Mouse (Mus musculus) hindbrain, embryonic 16.5 days (tissue): ENCODE results near the gene Akr7a5. TPM values are rescaled to one million over a fixed set of nuclear protein-coding genes. Genes with fewer than 3 reads are reported as not detected.

ENCODE experiments used
- ATAC-seq: fragments of 200-750 bp; cut with Nextera tagmentation; 2 replicates; pipeline ENCODE4 v1.8.0; 2017; ENCODE audit warnings: moderate TSS enrichment, moderate library complexity
- H3K27ac ChIP-seq: fragments of 300-500 bp; sonication (generic); 2 replicates; pipeline ENCODE4 v1.5.1; 2014; ENCODE audit warnings: low read depth, mild to moderate bottlenecking, control low read depth, low read length, moderate library complexity
- H3K27me3 ChIP-seq: fragments of 300-500 bp; sonication (generic); replicated peaks from 2 replicates; pipeline ENCODE4 v1.6.1; 2014; ENCODE audit warnings: low read length; ENCODE audit not compliant: control insufficient read depth, insufficient read depth
- H3K36me3 ChIP-seq: fragments of 300-500 bp; sonication (generic); 2 replicates; pipeline ENCODE4 v1.6.1; 2014; ENCODE audit warnings: mild to moderate bottlenecking, low read length, moderate library complexity, mixed read lengths; ENCODE audit not compliant: control insufficient read depth, insufficient read depth
- H3K4me1 ChIP-seq: fragments of 300-500 bp; sonication (generic); 2 replicates; pipeline ENCODE4 v1.6.1; 2014; ENCODE audit warnings: low read depth, low read length; ENCODE audit not compliant: control insufficient read depth, insufficient read depth
- H3K4me2 ChIP-seq: fragments of 300-500 bp; sonication (generic); 2 replicates; pipeline ENCODE4 v1.6.1; 2014; ENCODE audit warnings: mild to moderate bottlenecking, low read length, control low read depth, moderate library complexity
- H3K4me3 ChIP-seq: fragments of 300-500 bp; sonication (generic); 2 replicates; pipeline ENCODE4 v1.5.1; 2014; ENCODE audit warnings: mild to moderate bottlenecking, low read length, control low read depth, moderate library complexity
- H3K9ac ChIP-seq: fragments of 300-500 bp; sonication (generic); 2 replicates; pipeline ENCODE4 v1.6.1; 2014; ENCODE audit warnings: low read depth, mild to moderate bottlenecking, control low read depth, low read length, moderate library complexity
- H3K9me3 ChIP-seq: fragments of 300-500 bp; sonication (generic); 2 replicates; pipeline ENCODE4 v1.6.1; 2014; ENCODE audit warnings: mild to moderate bottlenecking, low read length, moderate library complexity; ENCODE audit not compliant: control insufficient read depth
- WGBS: fragments of 180-500 bp; shearing (Covaris S2); extraction: QIAGEN DNeasy Blood & Tissue Kit; methylation state at CpG from one replicate; pipeline ENCODE4 v1.1.7; 2014; 5-methylcytosine and 5-hydroxymethylcytosine counted together
- polyA plus RNA-seq: library from polyadenylated mRNA; unstranded; fragments of >200 nt; fragmentation: Nextera tagmentation; extraction: Ambion mirVana; gene quantifications from 2 replicates; pipeline ENCODE4 v1.2.1, GENCODE M21; 2015

The Akr7a5 gene
- polyA plus RNA-seq, 1 experiment from 2014 or later = 65.5 TPM

GRCm38 (mm10) chr4:139309651-139310050 is 893 bp upstream of the Akr7a5 start:
- Histone ChIP-seq H3K27me3 (no peaks in the 10 kb centered on the region), H3K4me3 (peak overlapping the region; percentile 93), H3K27ac (no peak overlapping the region), H3K4me1 (peaks cover 20% of the 10 kb centered on the region), H3K9me3 (no peaks in the 10 kb centered on the region), H3K9ac (peak overlapping the region; percentile 95), H3K4me2 (peak overlapping the region; percentile 91), H3K36me3 (peaks cover 9% of the 10 kb centered on the region)
- ATAC-seq = no peak
- WGBS = 24% methylated on average over 6 of the region's 6 CpGs

- peak; percentile 85 for ATAC-seq
- Histone ChIP-seq H3K9me3 (no peaks in the 10 kb centered on the region), H3K9ac (peak overlapping the region; percentile 95), H3K4me2 (peak overlapping the region; percentile 91), H3K27ac (peak overlapping the region; percentile 81), H3K27me3 (no peaks in the 10 kb centered on the region), H3K36me3 (peaks cover 10% of the 10 kb centered on the region), H3K4me3 (peak overlapping the region; percentile 93), H3K4me1 (peaks cover 20% of the 10 kb centered on the region)
- under 1% methylated on average over 53 of the region's 53 CpGs for WGBS
Observed at GRCm38 (mm10) chr4:139310899-139311701, 556 bp downstream of the Akr7a5 start.

- H3K9me3 ChIP-seq = no peaks in the 10 kb centered on the region
- peak overlapping the region; percentile 91 for H3K4me2 ChIP-seq
- peak overlapping the region; percentile 93 for H3K4me3 ChIP-seq
- H3K27me3 ChIP-seq = no peaks in the 10 kb centered on the region
- H3K27ac ChIP-seq = no peak overlapping the region
- no peak for ATAC-seq
- peaks cover 5% of the 10 kb centered on the region; the same call in 1 of the 2 replicates for H3K36me3 ChIP-seq
- H3K9ac ChIP-seq = peak overlapping the region; percentile 95
- H3K4me1 ChIP-seq = peaks cover 20% of the 10 kb centered on the region
- 18% methylated on average over 14 of the region's 14 CpGs for WGBS
Observed at GRCm38 (mm10) chr4:139311707-139312106, 1.2 kb downstream of the Akr7a5 start.

- peaks cover 5% of the 10 kb centered on the region; the same call in 1 of the 2 replicates for H3K36me3 ChIP-seq
- H3K27ac ChIP-seq = no peak overlapping the region
- H3K4me3 ChIP-seq = no peak overlapping the region
- H3K4me1 ChIP-seq = peaks cover 20% of the 10 kb centered on the region
- H3K27me3 ChIP-seq = no peaks in the 10 kb centered on the region
- H3K9ac ChIP-seq = no peak overlapping the region
- no peaks in the 10 kb centered on the region for H3K9me3 ChIP-seq
- no peak for ATAC-seq
- H3K4me2 ChIP-seq = no peak overlapping the region
- 54% methylated on average over 4 of the region's 4 CpGs for WGBS
Observed at GRCm38 (mm10) chr4:139312632-139313031, 2.1 kb downstream of the Akr7a5 start.

GRCm38 (mm10) chr4:139318449-139318848 is 7.9 kb downstream of the Akr7a5 start:
- ATAC-seq = no peak
- peaks cover 5% of the 10 kb centered on the region; the same call in 1 of the 2 replicates for H3K36me3 ChIP-seq
- 94% methylated on average over 11 of the region's 11 CpGs for WGBS

GRCm38 (mm10) chr4:139319740-139320139 is 9.2 kb downstream of the Akr7a5 start:
- no peaks in the 10 kb centered on the region for H3K9me3 ChIP-seq
- H3K36me3 ChIP-seq = no peaks in the 10 kb centered on the region; the same call in 1 of the 2 replicates
- no peak overlapping the region for H3K27ac ChIP-seq
- no peak overlapping the region for H3K4me3 ChIP-seq
- WGBS = 86% methylated on average over 4 of the region's 4 CpGs
- H3K4me1 ChIP-seq = no peaks in the 10 kb centered on the region
- H3K4me2 ChIP-seq = no peak overlapping the region
- no peak overlapping the region for H3K9ac ChIP-seq
- no peaks in the 10 kb centered on the region for H3K27me3 ChIP-seq
- ATAC-seq = no peak

More at GRCm38 (mm10) chr4:139318449-139318848, 7.9 kb downstream of the Akr7a5 start:
- Histone ChIP-seq H3K4me3 (no peak overlapping the region), H3K4me2 (no peak overlapping the region), H3K27me3 (no peaks in the 10 kb centered on the region), H3K9ac (no peak overlapping the region), H3K4me1 (no peaks in the 10 kb centered on the region), H3K27ac (no peak overlapping the region), H3K9me3 (no peaks in the 10 kb centered on the region)

- Histone ChIP-seq H3K27me3 (no peaks in the 10 kb centered on the region), H3K4me3 (peak overlapping the region; percentile 14; the same call in 1 of the 2 replicates), H3K9ac (no peak overlapping the region), H3K36me3 (no peaks in the 10 kb centered on the region), H3K4me2 (peak overlapping the region; percentile 38), H3K9me3 (no peaks in the 10 kb centered on the region), H3K27ac (no peak overlapping the region), H3K4me1 (no peaks in the 10 kb centered on the region)
- 12% methylated on average over 10 of the region's 10 CpGs for WGBS
- no peak for ATAC-seq
Observed at GRCm38 (mm10) chr4:139330605-139331004, 20.1 kb downstream of the Akr7a5 start.

- no peaks in the 10 kb centered on the region; the same call in 1 of the 2 replicates for H3K4me1 ChIP-seq
- 69% methylated on average over 7 of the region's 9 CpGs for WGBS
- H3K36me3 ChIP-seq = no peaks in the 10 kb centered on the region
- H3K9me3 ChIP-seq = no peaks in the 10 kb centered on the region
- no peak overlapping the region for H3K4me3 ChIP-seq
- ATAC-seq = no peak
- H3K4me2 ChIP-seq = no peak overlapping the region
- no peak overlapping the region for H3K9ac ChIP-seq
- H3K27ac ChIP-seq = no peak overlapping the region
- H3K27me3 ChIP-seq = no peaks in the 10 kb centered on the region; the same call in 1 of the 2 replicates
Observed at GRCm38 (mm10) chr4:139334631-139335295, 24.2 kb downstream of the Akr7a5 start.

- Histone ChIP-seq H3K27ac (no peak overlapping the region), H3K9me3 (no peaks in the 10 kb centered on the region), H3K4me2 (no peak overlapping the region), H3K36me3 (no peaks in the 10 kb centered on the region), H3K9ac (no peak overlapping the region), H3K4me3 (no peak overlapping the region), H3K27me3 (no peaks in the 10 kb centered on the region; the same call in 1 of the 2 replicates), H3K4me1 (no peaks in the 10 kb centered on the region; the same call in 1 of the 2 replicates)
- no peak for ATAC-seq
- 67% methylated on average over 7 of the region's 7 CpGs for WGBS
Observed at GRCm38 (mm10) chr4:139335507-139335906, 25.0 kb downstream of the Akr7a5 start.
